Mouse (Mus musculus) cerebellum, adult 2 months (tissue): ENCODE measurements around the gene Serpina3j. TPM values are rescaled to one million over a fixed set of nuclear protein-coding genes. Genes with fewer than 3 reads are reported as not detected.
"Not testable (repeated sequence)": the region's sequence is repeated elsewhere in the genome, so short reads cannot be mapped to it uniquely, and the experiment has no call there.

Source experiments
- DNase-seq, 2 experiments: peaks; one replicate each; pipeline ENCODE4 v3.0.0; 2021
- H3K27ac ChIP-seq: fragments of 200-500 bp; 2 replicates; pipeline ENCODE4 v1.5.1; 2012; ENCODE audit warnings: low read length, control low read depth, inconsistent platforms; ENCODE audit not compliant: insufficient read depth
- H3K27me3 ChIP-seq: fragments of 200-500 bp; 2 replicates; pipeline ENCODE4 v1.6.1; 2012; ENCODE audit warnings: inconsistent platforms, mild to moderate bottlenecking, low read length, moderate library complexity; ENCODE audit not compliant: control insufficient read depth, insufficient read depth
- H3K4me1 ChIP-seq: fragments of 200-500 bp; 2 replicates; pipeline ENCODE4 v1.6.1; 2011; ENCODE audit warnings: low read length; ENCODE audit not compliant: control insufficient read depth, insufficient read depth
- H3K4me3 ChIP-seq: fragments of 200-500 bp; replicated peaks from 2 replicates; pipeline ENCODE3; 2011; ENCODE audit warnings: mild to moderate bottlenecking, low read depth, low read length, control low read depth; ENCODE audit not compliant: insufficient read depth
- CTCF ChIP-seq: fragments of 200-500 bp; IDR thresholded peaks from 2 replicates; pipeline ENCODE4 v1.5.1; 2011; ENCODE audit warnings: low read depth, mild to moderate bottlenecking, control low read depth, low read length, moderate library complexity, borderline replicate concordance; ENCODE audit not compliant: insufficient read depth
- POLR2A ChIP-seq: fragments of 200-500 bp; IDR thresholded peaks from 2 replicates; pipeline ENCODE4 v1.6.1; 2011; ENCODE audit warnings: low read length, control low read depth, borderline replicate concordance; ENCODE audit not compliant: insufficient read depth
- WGBS: fragments of 180-500 bp; shearing (Covaris S2); methylation state at CpG from one replicate; pipeline ENCODE4 v1.1.7; 2018; 5-methylcytosine and 5-hydroxymethylcytosine counted together
- polyA plus RNA-seq: library from polyadenylated mRNA; depleted of rRNA; stranded (reverse); fragments of >200 nt; gene quantifications from 2 replicates; pipeline ENCODE4 v1.2.3, GENCODE M21; 2012

Gene Serpina3j
- polyA plus RNA-seq, 1 experiment = not detected

DNA sequence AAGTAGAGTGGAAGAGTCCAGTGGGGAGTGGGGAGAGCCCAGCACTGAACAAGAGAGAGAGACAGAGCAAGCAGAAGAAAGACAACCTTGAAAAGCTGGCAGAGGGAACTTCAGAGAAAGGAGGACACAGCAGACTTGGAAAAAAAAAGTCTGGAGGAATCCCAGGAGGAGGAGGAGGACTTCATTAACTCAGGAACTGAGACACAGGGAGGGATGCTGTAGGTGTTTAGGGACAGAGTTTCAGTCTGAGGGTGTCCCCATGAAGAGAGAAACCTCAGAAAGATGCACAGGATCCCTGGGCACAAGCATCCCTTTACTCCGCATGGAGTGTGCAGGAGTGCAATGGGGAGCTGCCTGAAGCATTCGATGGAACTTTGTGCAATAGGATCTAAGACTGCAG, 16.3 kb upstream of the Serpina3j start:
- H3K4me3 ChIP-seq = no peak overlapping the region
- TF ChIP-seq CTCF (no peak), POLR2A (no peak)
- 95% methylated on average over 2 of the region's 2 CpGs for WGBS
- no peak for DNase-seq
- H3K27ac ChIP-seq = no peak overlapping the region
- no peaks in the 10 kb centered on the region for H3K27me3 ChIP-seq
- no peaks in the 10 kb centered on the region for H3K4me1 ChIP-seq

DNA sequence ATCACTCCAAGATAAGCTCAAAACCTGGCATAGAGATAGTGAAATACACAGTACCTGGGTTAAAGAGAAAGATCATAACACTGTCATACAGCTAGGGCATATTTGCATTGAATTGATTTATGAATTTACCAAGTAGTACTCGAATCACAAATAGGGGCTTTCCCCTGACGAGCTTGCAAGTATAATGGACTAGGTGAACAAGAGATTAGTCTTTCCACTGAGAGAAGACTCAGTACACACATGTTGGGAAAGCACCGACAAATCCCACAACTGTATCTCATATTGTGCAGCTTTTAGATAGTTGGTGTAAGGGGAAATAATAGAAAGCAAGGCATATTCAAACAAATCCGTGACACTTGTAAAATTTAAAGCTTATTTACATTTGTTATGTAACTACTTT, 8.4 kb upstream of the Serpina3j start:
- TF ChIP-seq POLR2A (no peak), CTCF (no peak)
- H3K27me3 ChIP-seq = no peaks in the 10 kb centered on the region
- no peak overlapping the region for H3K27ac ChIP-seq
- no peak overlapping the region for H3K4me3 ChIP-seq
- 88% methylated on average over 4 of the region's 4 CpGs for WGBS
- no peaks in the 10 kb centered on the region for H3K4me1 ChIP-seq
- DNase-seq = no peak

DNA sequence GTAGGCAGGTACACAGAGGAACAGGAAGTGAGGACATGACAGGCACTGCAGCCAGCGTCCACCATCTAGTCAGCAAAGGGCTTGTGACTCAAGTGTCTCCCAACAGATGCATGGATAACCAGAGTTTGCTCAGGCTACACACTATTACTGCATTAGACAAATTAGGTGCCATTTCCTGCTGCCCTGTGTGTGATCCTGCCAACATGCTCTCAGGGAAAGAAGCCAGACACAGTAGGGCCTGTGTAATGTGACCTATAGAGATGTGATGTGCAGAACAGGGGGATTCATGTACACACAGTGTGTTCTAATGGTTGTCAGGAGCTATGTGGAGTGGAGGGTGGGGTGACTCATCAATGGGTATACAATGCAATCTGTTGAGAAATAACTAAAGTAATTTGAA, 8.1 kb downstream of the Serpina3j start:
- no peak for DNase-seq

DNA sequence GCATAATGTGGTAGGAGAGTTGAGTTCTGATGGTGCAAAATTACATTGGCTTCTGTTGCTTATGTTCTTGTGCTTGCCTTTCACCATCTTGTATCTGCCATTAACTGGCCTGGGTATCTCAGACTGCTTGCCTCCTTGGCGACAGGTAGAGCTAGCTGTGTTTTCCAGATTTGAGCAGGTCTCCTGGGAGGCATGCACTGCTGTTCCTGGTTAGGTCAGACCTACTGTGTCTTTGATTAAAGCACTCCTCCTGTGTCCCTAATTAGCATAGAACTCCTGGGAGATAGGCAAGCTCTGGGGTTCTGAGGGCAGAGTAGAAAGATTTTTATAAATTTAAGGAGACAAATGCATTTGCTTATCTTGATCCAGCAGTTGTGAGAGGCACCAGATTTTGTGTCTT, 17.3 kb downstream of the Serpina3j start:
- no peak for DNase-seq
- Histone ChIP-seq H3K4me3 (no peak overlapping the region), H3K27ac (no peak overlapping the region), H3K4me1 (no peaks in the 10 kb centered on the region), H3K27me3 (no peaks in the 10 kb centered on the region)
- TF ChIP-seq POLR2A (no peak), CTCF (no peak)
- 39% methylated on average over 1 of the region's 1 CpGs for WGBS

More for the DNA sequence above, 8.1 kb downstream of the Serpina3j start:
- Histone ChIP-seq H3K27ac (no peak overlapping the region), H3K4me1 (no peaks in the 10 kb centered on the region), H3K4me3 (no peak overlapping the region), H3K27me3 (no peaks in the 10 kb centered on the region)
- WGBS = 84% methylated on average over 1 of the region's 1 CpGs
- TF ChIP-seq CTCF (no peak), POLR2A (no peak)

DNA sequence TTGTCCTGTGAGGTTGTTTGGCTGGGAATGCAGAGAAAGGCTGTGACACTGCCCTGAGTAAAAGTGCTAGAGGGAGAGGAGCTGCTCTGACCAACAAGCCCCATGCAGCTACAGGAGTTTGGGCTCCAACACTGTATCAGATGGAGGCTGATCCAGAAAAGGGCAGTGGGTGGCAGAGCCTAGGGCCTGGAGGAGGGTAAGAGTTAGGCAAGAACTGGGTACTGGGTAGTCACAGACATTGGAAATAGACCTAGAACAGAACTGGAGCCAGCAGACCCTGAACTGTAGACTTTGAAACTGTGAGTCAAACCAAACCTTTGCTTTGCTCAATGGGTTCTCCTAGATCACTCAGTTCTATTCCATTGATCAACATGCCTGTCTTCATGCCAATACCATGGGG, 22.5 kb downstream of the Serpina3j start:
- not testable (repeated sequence) for H3K27me3 ChIP-seq, H3K4me1 ChIP-seq, DNase-seq, H3K27ac ChIP-seq, H3K4me3 ChIP-seq

DNA sequence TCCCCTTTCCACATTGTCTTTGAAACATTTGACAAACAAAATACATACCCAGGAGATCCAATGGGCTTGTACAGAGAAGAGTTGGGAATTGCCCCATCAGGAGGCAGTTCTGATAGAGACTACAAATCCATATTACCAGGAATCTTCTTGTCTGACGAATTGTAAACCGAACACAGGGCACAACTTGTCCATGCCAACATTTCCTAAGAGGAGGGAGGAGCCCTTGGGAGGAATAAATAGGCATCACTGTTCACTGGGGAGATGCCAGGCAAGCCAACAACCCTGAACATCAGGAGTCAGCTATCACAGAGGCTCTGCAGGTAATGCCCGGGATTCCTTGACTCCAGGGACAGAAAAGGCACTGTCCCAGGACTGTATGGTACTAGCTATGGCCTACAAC, 23.9 kb downstream of the Serpina3j start, which contains the start of the genes Serpina3k and Serpina3m:
TSS of gene Serpina3k (plus strand) at position 261 of the 400 bp plus-strand sequence.
TSS of gene Serpina3m (plus strand) at position 261 of the 400 bp plus-strand sequence.
- H3K27me3 ChIP-seq, H3K4me1 ChIP-seq, H3K27ac ChIP-seq, DNase-seq, H3K4me3 ChIP-seq: not testable (repeated sequence)
- 78% methylated on average over 3 of the region's 3 CpGs for WGBS

DNA sequence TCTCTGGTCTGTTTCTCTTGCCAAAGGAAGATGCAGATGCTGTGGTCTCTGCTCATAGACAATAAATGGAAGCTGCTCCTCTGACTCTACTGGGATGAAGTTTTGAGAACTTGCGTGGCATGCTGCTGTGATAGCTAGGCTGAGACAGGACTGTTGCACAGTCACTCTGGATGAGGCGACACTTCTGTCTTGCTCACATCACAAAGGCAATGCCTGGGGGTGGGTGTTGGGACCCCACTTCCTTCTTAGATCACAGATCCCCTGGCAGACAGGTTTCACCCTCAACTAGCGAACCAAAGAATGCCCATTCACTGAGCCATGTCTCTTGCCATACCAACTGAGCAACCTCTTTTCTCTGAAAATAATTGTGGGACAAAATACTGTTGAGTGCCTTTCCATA, 24.4 kb downstream of the Serpina3j start:
- WGBS = 90% methylated on average over 3 of the region's 3 CpGs
- TF ChIP-seq CTCF (no peak), POLR2A (no peak)
- Histone ChIP-seq H3K4me1 (no peaks in the 10 kb centered on the region), H3K4me3 (no peak overlapping the region), H3K27me3 (no peaks in the 10 kb centered on the region), H3K27ac (no peak overlapping the region)
- DNase-seq = no peak

DNA sequence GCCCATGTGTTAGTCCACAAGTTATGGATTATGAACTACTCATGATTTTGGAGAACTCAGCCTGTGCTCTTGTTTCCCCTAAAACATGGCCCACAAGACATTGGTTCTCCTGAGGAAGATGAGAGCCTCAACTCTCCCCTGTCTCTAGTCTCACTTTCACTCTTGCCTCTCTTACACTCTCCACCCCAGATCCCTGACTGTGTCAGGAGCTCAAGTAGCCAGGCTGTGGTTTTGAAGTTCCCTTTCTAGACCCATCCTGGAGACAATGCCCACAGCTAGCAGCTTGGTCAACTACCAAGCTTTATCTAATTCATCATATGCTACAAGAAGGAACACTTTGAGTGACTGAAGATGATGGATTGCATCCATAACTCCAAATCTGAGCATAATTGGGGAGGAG, 28.1 kb downstream of the Serpina3j start:
- DNase-seq, H3K27ac ChIP-seq, H3K27me3 ChIP-seq, H3K4me3 ChIP-seq, H3K4me1 ChIP-seq: not testable (repeated sequence)

DNA sequence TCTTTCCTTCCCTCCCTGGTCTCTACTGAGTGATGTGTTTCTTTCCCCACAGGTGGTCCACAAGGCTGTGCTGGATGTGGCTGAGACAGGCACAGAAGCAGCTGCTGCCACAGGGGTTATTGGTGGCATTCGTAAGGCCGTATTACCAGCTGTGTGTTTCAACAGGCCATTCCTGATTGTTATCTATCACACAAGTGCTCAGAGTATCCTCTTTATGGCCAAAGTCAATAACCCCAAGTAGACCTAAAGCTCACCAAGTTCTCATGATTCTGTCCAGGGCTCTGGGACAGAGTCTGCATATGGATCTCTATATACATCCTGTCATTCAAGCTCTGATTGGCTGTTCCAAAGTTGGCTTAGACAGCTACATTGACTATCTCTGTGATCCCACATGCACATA, 30.8 kb downstream of the Serpina3j start:
- no peak for DNase-seq
- no peaks in the 10 kb centered on the region for H3K4me1 ChIP-seq
- H3K27ac ChIP-seq = no peak overlapping the region
- no peaks in the 10 kb centered on the region for H3K27me3 ChIP-seq
- H3K4me3 ChIP-seq = no peak overlapping the region
- no peak for TF ChIP-seq POLR2A
- TF ChIP-seq CTCF = no peak
- WGBS = 87% methylated on average over 2 of the region's 2 CpGs
